Mouse (Mus musculus) frontal cortex, postnatal 10 days (tissue): ENCODE measurements around the gene Hace1.
"Not testable (repeated sequence)": the region's sequence is repeated elsewhere in the genome, so short reads cannot be mapped to it uniquely, and the experiment has no call there.

Source experiments
- DNase-seq, 2 experiments: peaks; one replicate each; pipeline ENCODE4 v3.0.0; 2022; ENCODE audit warnings: low spot score in 2 of 2, mixed read lengths in 1 of 2

Hace1 gene

DNA sequence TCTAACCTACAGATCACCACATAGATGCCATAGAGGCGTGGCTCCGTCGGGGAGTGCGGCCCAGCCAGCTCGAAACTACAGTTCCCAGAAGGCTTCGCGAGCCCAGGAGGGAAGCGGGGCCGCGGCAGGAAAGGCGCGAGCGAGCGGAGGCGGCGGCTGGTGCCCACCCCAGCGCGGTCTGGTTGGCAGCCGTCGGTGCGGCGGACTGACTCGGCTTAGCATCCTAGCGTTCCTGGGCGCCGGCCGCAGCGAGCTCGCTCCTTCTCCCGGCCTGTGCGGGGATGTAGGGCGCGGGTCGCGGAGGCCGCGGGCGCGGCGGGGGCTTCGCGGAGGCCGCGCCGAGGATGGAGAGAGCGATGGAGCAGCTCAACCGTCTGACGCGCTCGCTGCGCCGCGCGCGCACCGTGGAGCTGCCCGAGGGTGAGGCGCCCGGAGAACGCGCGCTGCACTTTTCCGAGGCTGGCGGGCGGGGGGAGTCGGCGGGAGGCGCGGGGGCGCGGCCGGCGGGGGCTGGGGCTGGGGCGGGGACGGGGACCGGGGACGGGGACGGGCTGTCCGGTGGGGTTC, at the start of gene Hace1:
Gene Hace1, plus strand, starts transcription at position 99 of the 567 bp plus-strand sequence.
- DNase-seq, result peak; percentile 66 to 83

GRCm38 (mm10) chr10:45537334-45537733, 40.3 kb upstream of the Hace1 start:
- not testable (repeated sequence) for DNase-seq

GRCm38 (mm10) chr10:45542726-45543125, 34.9 kb upstream of the Hace1 start:
- no peak for DNase-seq

DNA sequence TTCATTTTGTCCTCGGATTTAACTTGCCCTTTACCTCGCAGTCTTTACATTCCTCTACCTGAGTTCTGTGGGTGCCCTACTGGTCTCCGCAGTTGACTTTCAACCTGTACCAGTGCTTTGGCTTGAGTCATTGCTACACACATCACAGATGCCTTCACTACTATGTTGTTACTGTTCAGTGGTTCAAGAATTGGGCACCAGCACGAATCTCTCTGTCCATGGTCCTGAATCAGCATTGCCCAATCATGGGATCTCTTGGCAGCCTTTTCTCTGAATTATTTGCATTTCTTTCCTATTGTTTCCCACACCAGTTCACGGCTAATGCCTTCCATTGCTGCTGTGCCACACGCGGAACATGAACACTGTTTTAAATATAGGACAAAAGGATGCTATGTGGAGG, 30.8 kb upstream of the Hace1 start:
- DNase-seq, result no peak

GRCm38 (mm10) chr10:45578298-45578821, 731 bp downstream of the Hace1 start:
- peak; percentile 39 to 46 for DNase-seq

DNA sequence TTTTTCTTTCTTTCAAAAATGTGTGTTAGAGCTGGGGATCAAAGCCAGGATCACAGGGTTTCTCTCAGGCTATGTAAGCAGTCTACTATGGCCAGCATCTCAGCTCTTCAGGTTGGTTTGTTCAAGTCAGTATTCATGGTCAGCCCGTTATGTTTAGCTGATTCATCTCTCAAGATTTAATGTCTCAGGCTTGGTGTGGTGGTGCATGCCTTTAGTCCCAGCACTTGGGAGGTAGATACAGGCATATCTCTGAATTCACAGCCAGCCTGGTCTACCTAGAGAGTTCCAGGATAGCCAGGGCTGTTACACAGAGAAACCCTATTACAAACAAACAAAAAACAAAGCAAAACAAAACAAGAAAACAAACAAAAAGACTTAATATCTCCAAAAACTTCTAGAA, 5.7 kb downstream of the Hace1 start:
- DNase-seq, result no peak

DNA sequence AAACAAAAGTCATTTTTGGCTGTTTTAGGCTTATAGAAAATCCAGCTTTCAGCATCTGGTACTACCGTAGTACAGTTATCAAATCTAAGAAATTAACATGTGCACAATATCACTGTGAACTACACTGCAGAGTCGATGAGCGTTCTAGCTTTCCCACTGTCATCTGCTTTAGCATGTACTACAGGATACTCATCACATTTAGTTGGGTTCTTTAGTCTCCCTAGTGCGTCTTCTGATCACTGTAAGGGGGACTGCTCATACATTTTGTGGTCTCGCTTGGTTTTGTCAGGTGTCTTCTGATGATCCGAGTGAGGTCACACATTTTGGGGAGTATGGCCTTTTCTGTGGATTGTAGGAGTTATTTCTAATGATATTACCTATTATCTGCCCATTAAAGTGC, 6.2 kb downstream of the Hace1 start:
- DNase-seq, result no peak

- DNase-seq, result no peak
Measured at GRCm38 (mm10) chr10:45584311-45585102, 6.9 kb downstream of the Hace1 start.

GRCm38 (mm10) chr10:45605853-45606252, 28.2 kb downstream of the Hace1 start:
- DNase-seq, result no peak

DNA sequence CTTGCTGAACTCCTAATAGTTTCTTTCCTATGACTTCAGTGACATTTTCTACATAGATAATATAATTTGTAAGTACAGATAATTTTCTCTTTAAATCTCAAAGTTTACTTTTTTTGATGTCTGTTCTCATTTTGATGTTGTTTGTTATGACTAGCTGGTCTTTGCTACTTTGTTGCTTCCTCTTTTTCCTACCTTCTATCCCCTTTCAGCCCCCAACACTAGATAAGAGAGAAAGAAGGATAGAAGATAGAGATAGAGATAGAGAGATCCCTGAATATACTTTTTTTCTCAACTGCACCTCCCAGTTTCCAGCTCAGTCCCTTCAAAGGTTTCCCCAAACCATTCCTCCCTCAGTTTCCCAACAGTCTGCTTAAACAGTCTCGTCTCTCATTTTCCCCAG, 33.1 kb downstream of the Hace1 start:
- DNase-seq, result no peak

- DNase-seq, result no peak
Measured at GRCm38 (mm10) chr10:45616012-45616411, 38.4 kb downstream of the Hace1 start.

DNA sequence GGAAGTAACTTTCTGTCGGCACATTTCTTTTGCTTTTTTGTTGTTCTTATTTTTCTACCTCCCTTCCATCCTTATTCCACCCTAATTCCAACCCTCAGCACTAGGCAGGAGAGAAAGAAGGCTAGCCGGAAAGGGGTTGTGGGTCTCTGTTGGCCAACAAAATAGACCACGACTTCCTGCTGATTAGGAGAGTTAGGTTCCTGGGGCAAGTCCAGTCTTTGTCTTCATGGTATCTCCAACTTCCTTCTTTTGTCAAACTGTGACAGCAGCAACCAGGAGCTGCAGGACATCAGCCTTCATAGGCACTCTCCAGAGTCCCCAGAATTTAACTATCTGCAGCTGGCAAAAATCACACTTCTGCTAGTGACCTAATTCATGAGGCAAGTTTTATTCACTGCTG, 41.4 kb downstream of the Hace1 start:
- DNase-seq, result no peak

DNA sequence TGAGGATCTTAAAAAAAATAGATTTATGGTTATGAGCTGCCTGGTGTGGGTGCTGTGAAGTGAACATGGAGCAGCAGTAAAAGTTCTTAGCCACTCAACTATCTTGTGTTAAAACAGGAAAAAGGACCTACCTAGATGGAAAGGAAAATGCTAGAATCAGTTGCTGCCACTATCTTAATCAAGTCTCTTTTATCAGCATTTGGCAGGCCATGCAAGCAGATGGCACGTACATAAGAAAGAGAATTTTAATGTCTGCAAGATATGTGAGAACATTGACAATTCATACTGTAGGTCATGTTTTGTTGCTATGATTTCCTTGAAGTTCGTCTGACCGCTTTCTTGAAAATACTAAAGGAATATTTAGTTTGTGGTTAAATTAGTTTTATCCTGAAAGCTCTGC, 54.4 kb downstream of the Hace1 start:
- no peak for DNase-seq

GRCm38 (mm10) chr10:45632641-45633040, 55.0 kb downstream of the Hace1 start:
- no peak for DNase-seq

DNA sequence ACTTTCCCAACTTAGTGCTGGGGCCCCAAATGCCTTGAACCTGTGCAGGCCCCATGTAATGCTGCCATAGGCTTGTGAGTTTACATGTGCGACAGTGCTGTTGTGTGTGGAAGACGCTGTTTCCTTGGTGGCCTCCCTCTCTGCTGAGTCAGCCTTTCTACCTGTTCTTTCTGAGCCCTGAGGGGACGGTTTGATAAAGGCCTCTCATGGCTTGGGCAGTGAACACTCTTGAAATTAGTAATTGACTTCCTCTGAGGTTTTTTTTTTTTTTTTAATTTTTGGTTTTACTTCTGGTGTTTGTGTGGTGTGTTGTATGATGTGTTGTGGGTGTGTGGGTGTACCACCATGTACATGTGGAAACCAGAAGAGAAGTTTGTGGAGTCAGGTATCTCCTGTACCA, 57.6 kb downstream of the Hace1 start:
- no peak for DNase-seq

DNA sequence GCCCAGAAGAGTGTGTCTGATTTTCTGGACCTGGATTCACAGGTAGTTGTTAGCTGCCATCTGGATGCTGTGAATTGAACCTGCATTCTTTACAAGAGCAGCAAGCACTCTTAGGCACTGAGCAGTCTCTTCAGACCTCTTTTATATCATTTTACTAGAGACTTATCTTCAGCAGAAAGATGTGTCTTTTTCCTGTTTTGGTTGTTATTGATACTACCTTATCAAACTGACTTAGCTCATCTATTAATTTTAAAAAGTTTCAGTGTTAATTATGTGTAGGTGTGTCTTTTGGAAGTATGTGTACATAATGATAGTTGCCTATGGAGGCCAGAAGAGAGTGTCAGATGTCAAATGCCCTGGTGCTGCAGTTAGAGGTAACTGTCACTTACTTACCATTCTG, 62.1 kb downstream of the Hace1 start:
- no peak for DNase-seq

GRCm38 (mm10) chr10:45654026-45654425, 76.4 kb downstream of the Hace1 start:
- no peak for DNase-seq

GRCm38 (mm10) chr10:45662015-45662414, 84.4 kb downstream of the Hace1 start:
- DNase-seq, result no peak

DNA sequence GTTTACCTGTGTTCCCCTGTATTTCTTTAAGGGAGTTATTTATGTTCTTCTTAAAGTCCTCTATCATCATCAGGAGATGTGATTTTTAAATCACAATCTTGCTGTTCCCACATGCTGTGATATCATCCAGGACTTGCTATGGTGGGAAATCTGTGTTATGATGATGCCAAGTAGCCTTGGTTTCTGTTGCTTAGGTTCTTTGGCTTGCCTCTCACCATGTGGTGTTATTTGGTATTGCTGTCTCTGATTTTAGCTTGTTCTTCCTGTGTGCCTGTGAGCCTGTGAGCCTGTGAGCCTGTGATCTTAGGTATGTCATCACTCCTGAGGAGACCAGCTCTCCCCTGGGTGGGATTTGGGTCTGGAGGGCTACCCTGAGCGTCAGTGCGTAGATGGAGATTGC, 90.6 kb downstream of the Hace1 start:
- DNase-seq, result no peak

DNA sequence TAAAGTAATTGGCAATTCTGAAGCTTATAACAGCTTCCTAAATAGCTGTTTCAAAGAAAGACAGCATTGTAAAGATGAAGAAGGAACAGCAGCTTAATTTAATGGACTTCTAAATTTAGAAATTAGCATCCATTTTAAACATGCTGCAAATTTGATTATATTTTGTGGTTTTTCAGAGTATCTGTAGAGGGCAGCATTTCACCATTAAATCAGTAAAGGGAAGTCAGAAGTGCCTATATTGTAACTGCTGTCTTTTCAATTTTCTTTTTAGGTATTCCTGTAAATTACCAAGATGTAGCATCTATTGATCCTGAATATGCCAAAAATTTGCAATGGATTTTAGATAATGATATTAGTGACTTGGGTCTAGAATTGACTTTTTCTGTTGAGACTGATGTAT, 99.2 kb downstream of the Hace1 start:
- DNase-seq, result no peak

DNA sequence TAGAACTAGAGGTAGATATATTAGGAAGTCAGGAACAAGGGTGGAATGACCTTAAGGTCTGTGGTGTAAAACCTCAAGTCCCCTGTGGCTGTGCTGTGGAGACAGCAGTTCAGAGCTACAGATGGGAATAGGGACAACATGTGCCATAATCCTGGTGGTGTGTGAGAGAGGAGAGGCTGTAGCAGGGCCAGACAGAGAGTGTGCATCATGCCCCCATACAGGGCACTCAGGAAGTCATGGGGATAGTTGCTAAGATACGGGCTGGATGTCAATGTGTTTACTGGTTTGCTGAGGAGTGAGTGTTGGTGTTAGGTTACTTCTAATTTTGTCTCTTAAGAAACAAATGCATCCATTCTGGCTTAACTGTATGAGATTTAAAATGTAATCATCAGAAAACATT, 108.6 kb downstream of the Hace1 start:
- DNase-seq, result no peak

GRCm38 (mm10) chr10:45694931-45695330, 117.3 kb downstream of the Hace1 start:
- no peak for DNase-seq

GRCm38 (mm10) chr10:45695522-45695921, 117.9 kb downstream of the Hace1 start:
- DNase-seq, result no peak
